Mouse (Mus musculus) hindbrain, embryonic 11.5 days (tissue): Measurements from ENCODE around the gene Ablim2. TPM values are rescaled to one million over a fixed set of nuclear protein-coding genes. Genes with fewer than 3 reads are reported as not detected.

Experiments
- ATAC-seq: fragments of 200-750 bp; cut with Nextera tagmentation; 2 replicates; pipeline ENCODE4 v1.8.0; 2017; ENCODE audit warnings: mild to moderate bottlenecking, moderate TSS enrichment, moderate library complexity; ENCODE audit not compliant: low FRiP score
- DNase-seq: peaks from one replicate; pipeline ENCODE4 v3.0.0-alpha.2; 2015; ENCODE audit warnings: low spot score
- H3K27ac ChIP-seq: fragments of 300-500 bp; sonication (generic); 2 replicates; pipeline ENCODE4 v1.5.1; 2014; ENCODE audit warnings: mild to moderate bottlenecking, low read depth, low read length
- H3K27me3 ChIP-seq: fragments of 300-500 bp; sonication (generic); 2 replicates; pipeline ENCODE4 v1.6.1; 2014; ENCODE audit warnings: mild to moderate bottlenecking, low read length, moderate library complexity, mixed read lengths; ENCODE audit not compliant: control insufficient read depth, insufficient read depth
- H3K36me3 ChIP-seq: fragments of 300-500 bp; sonication (generic); 2 replicates; pipeline ENCODE4 v1.6.1; 2014; ENCODE audit warnings: mild to moderate bottlenecking, low read length, moderate library complexity, mixed read lengths; ENCODE audit not compliant: control insufficient read depth, insufficient read depth
- H3K4me1 ChIP-seq: fragments of 300-500 bp; sonication (generic); replicated peaks from 2 replicates; pipeline ENCODE4 v1.6.1; 2014; ENCODE audit warnings: low read length, mixed read lengths; ENCODE audit not compliant: control insufficient read depth, insufficient read depth
- H3K4me2 ChIP-seq: fragments of 300-500 bp; sonication (generic); replicated peaks from 2 replicates; pipeline ENCODE4 v1.6.1; 2014; ENCODE audit warnings: mild to moderate bottlenecking, low read depth, low read length
- H3K4me3 ChIP-seq: fragments of 300-500 bp; sonication (generic); 2 replicates; pipeline ENCODE4 v1.5.1; 2014; ENCODE audit warnings: low read depth, low read length
- H3K9ac ChIP-seq: fragments of 300-500 bp; sonication (generic); 2 replicates; pipeline ENCODE4 v1.6.1; 2014; ENCODE audit warnings: low read depth, low read length
- H3K9me3 ChIP-seq: fragments of 300-500 bp; sonication (generic); 2 replicates; pipeline ENCODE4 v1.6.1; 2016; ENCODE audit warnings: low read length; ENCODE audit not compliant: control insufficient read depth
- WGBS: fragments of 180-500 bp; shearing (Covaris S2); extraction: QIAGEN DNeasy Blood & Tissue Kit; methylation state at CpG from one replicate; pipeline ENCODE4 v1.1.7; 2014; 5-methylcytosine and 5-hydroxymethylcytosine counted together
- polyA plus RNA-seq: library from polyadenylated mRNA; unstranded; fragments of >200 nt; fragmentation: Nextera tagmentation; extraction: Ambion mirVana; gene quantifications from 2 replicates; pipeline ENCODE4 v1.2.1, GENCODE M21; 2014

Ablim2 gene
- polyA plus RNA-seq, 1 experiment from 2014 or later: 0.60 TPM

DNA sequence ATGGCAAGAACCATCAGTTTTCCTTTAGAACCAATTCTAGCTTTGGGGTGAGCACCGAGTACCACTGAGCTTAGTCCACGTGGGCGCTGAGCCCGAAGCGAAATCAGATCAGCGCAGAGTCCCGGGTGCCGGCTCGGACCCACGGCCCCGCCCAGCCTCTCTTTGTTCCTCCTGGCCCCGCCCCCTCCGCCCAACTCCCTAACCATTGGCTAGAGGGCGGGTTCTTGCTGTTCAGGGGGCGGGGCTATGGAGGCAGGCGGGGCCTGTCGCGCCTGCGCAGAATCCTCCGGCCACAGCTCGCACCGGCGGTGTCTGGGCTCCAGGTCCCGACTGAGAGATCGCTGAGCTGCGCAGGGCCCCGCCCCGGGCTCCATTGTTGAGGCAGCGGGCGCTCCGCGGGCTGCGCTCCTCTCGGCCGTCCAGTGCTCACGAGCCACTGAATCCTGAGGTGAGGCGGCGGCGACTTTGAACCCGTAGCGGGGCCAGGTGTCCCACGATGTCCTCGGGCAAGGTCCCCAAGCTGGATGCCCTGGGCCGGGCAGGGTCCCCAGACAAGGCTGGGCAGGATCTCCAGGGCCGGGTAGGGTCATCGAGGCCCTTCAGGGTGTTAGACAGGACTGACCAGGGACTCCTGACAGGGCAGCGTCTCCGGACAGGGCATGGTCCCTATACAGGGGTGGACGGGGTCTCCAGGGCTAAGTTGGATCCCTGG is 135.6 kb downstream of the Ablim2 start, which contains the start of gene Afap1:
Afap1 (plus strand) TSS at position 227 of the 712 bp plus-strand sequence.
- H3K4me3 ChIP-seq: peak within 1 kb of the TSS; percentile 89
- 0 out of 2 replicates have a peak, but pooled peaks cover 3% of the 10 kb centered on the region for H3K27me3 ChIP-seq
- H3K9me3 ChIP-seq: no peaks in the 10 kb centered on the region
- H3K27ac ChIP-seq: peak within 1 kb of the TSS; percentile 83
- ATAC-seq: peak; percentile 94
- no peaks in the 10 kb centered on the region; the same call in none of the 2 replicates for H3K4me1 ChIP-seq
- no peaks in the 10 kb centered on the region for H3K36me3 ChIP-seq
- peak; percentile 100 for DNase-seq
- H3K9ac ChIP-seq: peak within 1 kb of the TSS; percentile 97
- H3K4me2 ChIP-seq: peak within 1 kb of the TSS; percentile 78
- under 1% methylated on average over 49 of the region's 49 CpGs for WGBS

DNA sequence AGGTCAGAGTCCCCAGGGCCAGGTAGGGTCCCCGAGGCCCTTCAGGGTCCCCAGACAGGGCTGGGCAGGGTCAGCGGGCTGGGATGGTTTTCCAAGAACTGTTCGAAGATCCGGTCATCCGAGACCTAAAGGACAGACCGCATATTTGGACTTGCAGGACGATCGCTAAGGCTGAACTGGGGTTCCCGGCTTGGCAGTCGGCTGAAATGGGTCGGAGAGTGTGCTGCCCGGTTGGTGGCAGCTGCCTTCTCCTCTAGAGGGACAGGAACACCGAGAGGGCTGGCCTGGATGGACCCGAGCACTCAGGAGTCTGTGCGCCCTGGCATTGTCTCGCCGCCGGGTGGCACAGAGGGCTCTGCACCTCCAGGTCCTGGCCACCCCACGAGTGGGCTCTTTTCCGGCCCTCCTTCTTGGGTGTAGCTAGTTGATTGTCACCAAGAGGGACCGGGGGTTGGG is 136.2 kb downstream of the Ablim2 start:
- Histone ChIP-seq H3K27me3 (0 out of 2 replicates have a peak, but pooled peaks cover 3% of the 10 kb centered on the region), H3K4me2 (peak overlapping the region; percentile 78), H3K9me3 (no peaks in the 10 kb centered on the region), H3K4me1 (no peaks in the 10 kb centered on the region; the same call in none of the 2 replicates), H3K9ac (peak overlapping the region; percentile 97), H3K27ac (peak overlapping the region; percentile 83), H3K36me3 (no peaks in the 10 kb centered on the region), H3K4me3 (peak overlapping the region; percentile 89)
- under 1% methylated on average over 21 of the region's 21 CpGs for WGBS
- DNase-seq (peak; percentile 69), ATAC-seq (peak; percentile 59)

DNA sequence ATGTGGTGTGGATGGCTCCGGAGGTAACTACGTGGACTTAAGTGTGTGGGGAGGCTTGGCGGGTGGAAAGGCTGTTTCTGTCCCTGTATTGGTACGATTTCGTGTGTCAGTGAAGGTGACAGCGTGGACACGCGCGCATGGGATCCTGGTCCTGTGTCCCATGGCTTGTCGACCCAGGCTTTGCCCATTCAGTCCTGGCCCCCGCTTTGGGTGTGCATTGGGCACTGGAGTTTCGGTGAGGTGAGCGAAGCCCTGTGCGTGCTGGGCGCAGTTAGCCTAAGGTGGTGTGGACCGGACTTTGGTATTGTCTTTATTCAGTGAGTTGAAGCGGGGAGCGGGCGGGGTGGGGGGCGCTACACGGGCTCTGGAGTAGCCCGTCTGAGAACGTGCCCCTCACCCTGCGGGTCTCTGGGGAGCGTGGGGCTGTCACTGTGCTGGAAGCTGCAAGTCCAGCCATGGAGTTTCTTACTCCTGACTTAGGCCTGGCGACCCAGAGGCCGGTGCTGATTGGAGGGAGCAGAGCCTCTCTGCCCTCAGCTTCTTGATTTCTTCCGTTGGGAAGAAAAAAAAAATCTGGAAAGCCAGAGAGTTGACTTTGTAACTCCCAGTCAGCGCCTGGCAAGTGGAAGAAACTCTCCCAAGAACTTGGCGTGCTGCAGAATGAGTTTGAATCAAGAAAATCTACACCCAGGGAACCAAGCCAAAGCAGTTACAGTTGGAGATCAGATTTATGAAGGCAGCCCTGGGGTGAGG is 136.8 kb downstream of the Ablim2 start:
- WGBS: 8% methylated on average over 30 of the region's 30 CpGs
- H3K4me3 ChIP-seq: peak overlapping the region; percentile 89
- peak overlapping the region; percentile 97 for H3K9ac ChIP-seq
- no peak for ATAC-seq
- no peaks in the 10 kb centered on the region for H3K36me3 ChIP-seq
- no peaks in the 10 kb centered on the region for H3K9me3 ChIP-seq
- no peaks in the 10 kb centered on the region; the same call in none of the 2 replicates for H3K4me1 ChIP-seq
- H3K27me3 ChIP-seq: 0 out of 2 replicates have a peak, but pooled peaks cover 3% of the 10 kb centered on the region
- H3K4me2 ChIP-seq: peak overlapping the region; percentile 78
- DNase-seq: peak; percentile 46
- peak overlapping the region; percentile 83; the same call in 1 of the 2 replicates for H3K27ac ChIP-seq

DNA sequence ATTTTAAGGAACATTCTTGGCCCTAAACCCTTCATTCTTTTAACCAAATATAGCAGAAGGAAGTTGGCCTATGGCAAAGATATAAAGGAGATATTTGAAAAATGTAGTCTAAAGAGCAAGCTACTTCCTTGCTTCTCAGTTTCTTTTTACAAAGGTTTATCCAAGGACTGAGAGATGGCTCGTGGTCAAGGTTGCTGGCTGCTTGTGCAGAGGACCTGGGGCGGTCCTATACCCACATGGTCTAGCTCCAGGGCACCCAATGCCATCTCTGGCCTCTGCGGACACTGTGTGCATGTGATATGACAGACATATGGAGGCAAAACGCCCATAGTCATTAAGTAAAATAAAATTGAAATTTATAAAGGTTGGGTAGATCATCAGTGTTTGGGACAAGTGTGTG is 138.2 kb downstream of the Ablim2 start:
- DNase-seq (no peak), ATAC-seq (no peak)
- Histone ChIP-seq H3K27me3 (0 out of 2 replicates have a peak, but pooled peaks cover 3% of the 10 kb centered on the region), H3K4me3 (no peak overlapping the region), H3K27ac (no peak overlapping the region), H3K9ac (no peak overlapping the region), H3K9me3 (no peaks in the 10 kb centered on the region), H3K4me2 (peak overlapping the region; percentile 78; the same call in 1 of the 2 replicates), H3K36me3 (no peaks in the 10 kb centered on the region), H3K4me1 (peaks cover 5% of the 10 kb centered on the region)
- 91% methylated on average over 4 of the region's 4 CpGs for WGBS

DNA sequence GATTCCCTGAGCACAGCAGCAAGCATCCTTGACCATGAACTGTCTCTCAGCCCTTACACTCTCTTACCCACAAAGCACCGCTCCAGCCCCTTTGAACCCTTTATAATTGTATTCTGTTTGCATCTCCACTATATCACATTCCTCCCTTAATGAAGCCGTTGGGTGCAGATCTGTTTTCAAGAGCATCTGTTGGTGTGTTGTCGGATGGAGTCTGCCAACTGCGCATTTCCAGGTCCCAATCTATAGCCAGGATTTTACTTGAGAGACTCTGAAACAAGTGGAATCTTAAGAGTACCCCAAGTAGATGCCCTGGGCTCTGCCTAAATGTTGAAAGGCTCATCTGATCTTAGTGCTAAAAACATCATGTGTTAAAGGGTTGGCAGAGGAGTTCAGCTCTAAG is 138.9 kb downstream of the Ablim2 start:
- Histone ChIP-seq H3K4me2 (no peak overlapping the region), H3K9ac (no peak overlapping the region), H3K36me3 (no peaks in the 10 kb centered on the region), H3K27ac (no peak overlapping the region), H3K9me3 (no peaks in the 10 kb centered on the region), H3K4me1 (peaks cover 7% of the 10 kb centered on the region), H3K27me3 (0 out of 2 replicates have a peak, but pooled peaks cover 3% of the 10 kb centered on the region), H3K4me3 (no peak overlapping the region)
- ATAC-seq: no peak
- DNase-seq: no peak
- WGBS: 83% methylated on average over 4 of the region's 4 CpGs

DNA sequence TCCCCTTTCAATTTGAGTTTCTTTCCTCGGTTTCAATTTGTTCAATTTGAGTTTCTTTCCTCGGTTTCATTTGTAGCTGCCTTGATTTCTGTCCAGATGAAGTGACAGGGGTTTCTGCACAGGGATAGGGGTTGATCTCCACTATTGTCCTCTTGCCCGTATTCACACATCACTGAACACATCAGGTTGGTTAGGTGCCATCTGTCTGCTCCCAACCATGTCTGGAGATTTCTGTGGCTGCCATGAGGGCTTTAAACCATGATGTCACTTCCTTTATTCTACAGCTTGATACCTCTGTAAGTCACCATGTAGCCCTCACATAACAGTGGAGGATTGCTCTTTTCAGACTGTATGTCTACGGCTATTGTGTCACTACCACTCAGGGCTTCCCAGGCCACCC is 139.5 kb downstream of the Ablim2 start:
- no peak overlapping the region for H3K27ac ChIP-seq
- H3K9ac ChIP-seq: no peak overlapping the region
- 0 out of 2 replicates have a peak, but pooled peaks cover 3% of the 10 kb centered on the region for H3K27me3 ChIP-seq
- no peaks in the 10 kb centered on the region for H3K36me3 ChIP-seq
- DNase-seq (no peak), ATAC-seq (no peak)
- H3K4me2 ChIP-seq: no peak overlapping the region
- 82% methylated on average over 4 of the region's 4 CpGs for WGBS
- no peak overlapping the region for H3K4me3 ChIP-seq
- H3K9me3 ChIP-seq: no peaks in the 10 kb centered on the region
- peaks cover 7% of the 10 kb centered on the region for H3K4me1 ChIP-seq

DNA sequence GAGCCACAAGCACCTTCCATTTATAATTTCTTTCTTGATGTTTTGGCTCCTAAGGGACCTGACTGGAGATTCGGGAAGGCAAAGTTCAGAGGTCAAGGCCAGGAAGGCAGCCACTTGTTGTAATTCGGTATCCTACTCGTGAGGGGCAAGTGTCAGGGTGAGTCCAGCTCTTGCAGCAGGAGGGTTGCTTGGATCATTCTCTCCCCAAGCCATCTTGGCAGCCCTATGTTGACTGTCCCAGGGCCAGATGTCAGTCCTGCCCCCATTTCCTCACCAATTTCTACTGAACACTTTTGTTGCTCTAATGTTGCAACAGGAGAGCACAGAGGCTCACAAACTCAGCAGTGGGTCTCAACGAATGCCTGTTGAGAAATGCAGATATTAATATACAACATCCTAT is 140.4 kb downstream of the Ablim2 start:
- 58% methylated on average over 4 of the region's 4 CpGs for WGBS
- peaks cover 7% of the 10 kb centered on the region for H3K4me1 ChIP-seq
- H3K36me3 ChIP-seq: no peaks in the 10 kb centered on the region
- H3K27ac ChIP-seq: no peak overlapping the region
- no peaks in the 10 kb centered on the region for H3K9me3 ChIP-seq
- no peak overlapping the region for H3K9ac ChIP-seq
- no peak overlapping the region for H3K4me3 ChIP-seq
- no peak overlapping the region for H3K4me2 ChIP-seq
- DNase-seq: no peak
- ATAC-seq: no peak
- H3K27me3 ChIP-seq: no peaks in the 10 kb centered on the region

DNA sequence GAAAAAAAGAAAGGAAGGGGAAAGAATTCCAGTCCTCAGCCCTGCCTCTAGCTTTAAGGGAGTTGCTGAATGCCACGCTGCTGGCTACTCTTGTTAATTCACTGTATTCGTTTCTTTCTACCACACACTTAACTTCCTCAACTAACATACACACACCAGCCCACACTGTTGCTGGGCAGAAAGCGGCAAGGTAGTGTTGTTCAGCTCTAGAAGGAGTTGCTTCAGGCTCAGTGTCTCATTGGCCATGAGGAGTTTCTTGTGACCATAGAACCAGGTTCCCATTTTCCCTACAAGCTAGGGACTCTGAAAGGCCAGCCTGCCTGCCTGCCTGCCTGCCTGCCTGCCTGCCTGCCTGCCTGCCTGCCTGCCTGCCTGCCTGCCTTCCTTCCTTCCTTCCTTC is 141.3 kb downstream of the Ablim2 start:
- Histone ChIP-seq H3K9me3 (no peaks in the 10 kb centered on the region), H3K27me3 (no peaks in the 10 kb centered on the region), H3K4me1 (peaks cover 7% of the 10 kb centered on the region), H3K36me3 (no peaks in the 10 kb centered on the region), H3K9ac (no peak overlapping the region), H3K4me2 (no peak overlapping the region), H3K27ac (no peak overlapping the region), H3K4me3 (no peak overlapping the region)
- DNase-seq (no peak), ATAC-seq (no peak)
- WGBS: 83% methylated on average over 3 of the region's 3 CpGs
